Mouse (Mus musculus): ENCODE data around the gene Opcml.
A peak's percentile ranks its signal among the peaks of the same experiment; 100 is the strongest.

Gene Opcml

DNA sequence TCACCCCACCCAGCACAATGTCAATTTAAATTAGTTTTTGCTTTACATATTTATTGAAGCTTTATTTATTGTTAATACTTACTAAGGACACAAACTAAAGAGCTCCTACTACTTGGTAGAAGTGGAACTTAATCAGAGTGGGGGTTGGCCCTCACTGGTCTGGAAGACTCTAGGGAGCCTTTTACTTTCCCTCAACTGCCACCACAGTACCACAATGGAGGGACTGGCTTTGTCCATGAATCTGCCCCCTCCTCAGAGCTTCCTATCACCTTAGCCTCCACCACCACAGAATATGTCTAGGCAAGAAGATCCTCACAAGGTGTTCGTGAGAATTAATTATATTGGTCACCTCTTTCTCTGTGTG, 465.3 kb downstream of the Opcml start:
- DNase-seq = no peak

GRCm38 (mm10) chr9:28261078-28261753, 470.6 kb downstream of the Opcml start:
- DNase-seq = peak; percentile 71

- no peak for DNase-seq
These were observed 471.4 kb downstream of the Opcml start for GRCm38 (mm10) chr9:28262021-28262420.

- no peak for DNase-seq
These were observed 472.3 kb downstream of the Opcml start for GRCm38 (mm10) chr9:28262896-28263295.

DNA sequence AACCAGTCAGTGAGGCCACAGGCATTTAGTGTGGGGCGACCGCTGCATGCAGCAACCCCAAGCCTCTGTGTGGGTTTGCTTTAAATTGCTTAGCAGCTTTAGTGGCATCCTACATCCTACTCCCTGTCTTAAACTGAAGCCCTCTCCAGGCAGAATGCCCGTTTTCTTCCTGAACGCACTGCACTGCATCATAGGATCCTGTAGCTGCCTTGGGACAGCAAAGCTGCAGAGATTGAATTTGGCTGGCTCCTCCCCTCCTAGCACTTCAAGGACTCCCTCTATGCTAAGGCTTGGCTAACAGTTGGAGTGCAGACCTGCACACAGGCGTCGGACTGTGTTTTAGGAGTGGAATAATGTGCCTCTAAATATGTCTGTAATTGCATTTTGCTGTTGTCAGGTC, 474.2 kb downstream of the Opcml start:
- DNase-seq = no peak

- no peak for DNase-seq
These were observed 483.2 kb downstream of the Opcml start for GRCm38 (mm10) chr9:28273816-28274215.

GRCm38 (mm10) chr9:28278555-28278954, 488.0 kb downstream of the Opcml start:
- no peak for DNase-seq

- DNase-seq = no peak
These were observed 490.4 kb downstream of the Opcml start for GRCm38 (mm10) chr9:28281025-28281424.

- DNase-seq = no peak
These were observed 491.0 kb downstream of the Opcml start for GRCm38 (mm10) chr9:28281571-28281970.

- no peak for DNase-seq
These were observed 494.4 kb downstream of the Opcml start for GRCm38 (mm10) chr9:28285016-28285415.

GRCm38 (mm10) chr9:28286384-28286783, 495.8 kb downstream of the Opcml start:
- DNase-seq = no peak

- DNase-seq = no peak
These were observed 496.9 kb downstream of the Opcml start for GRCm38 (mm10) chr9:28287485-28287884.

- DNase-seq = peak; percentile 76
These were observed 499.2 kb downstream of the Opcml start for GRCm38 (mm10) chr9:28289696-28290330.

DNA sequence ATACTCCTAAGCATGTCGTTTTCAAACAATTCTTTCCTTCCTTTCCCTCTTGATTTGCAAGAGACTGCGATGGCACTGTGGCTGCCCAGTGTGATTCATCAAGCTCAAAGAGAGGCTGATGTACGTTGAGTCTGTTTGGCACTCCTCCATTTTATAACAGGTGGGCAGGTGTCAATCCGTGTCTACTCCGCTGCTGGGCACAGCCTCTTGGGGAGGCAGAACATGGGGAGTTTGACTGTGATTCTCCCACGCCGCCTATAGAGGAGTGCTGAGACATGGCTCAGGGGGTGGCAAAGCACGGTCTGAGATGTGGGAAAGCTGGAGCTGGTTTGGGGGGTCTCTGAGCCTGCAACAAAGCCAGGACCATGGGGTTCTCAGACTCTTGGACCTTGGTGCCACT, 513.1 kb downstream of the Opcml start:
- DNase-seq = no peak

DNA sequence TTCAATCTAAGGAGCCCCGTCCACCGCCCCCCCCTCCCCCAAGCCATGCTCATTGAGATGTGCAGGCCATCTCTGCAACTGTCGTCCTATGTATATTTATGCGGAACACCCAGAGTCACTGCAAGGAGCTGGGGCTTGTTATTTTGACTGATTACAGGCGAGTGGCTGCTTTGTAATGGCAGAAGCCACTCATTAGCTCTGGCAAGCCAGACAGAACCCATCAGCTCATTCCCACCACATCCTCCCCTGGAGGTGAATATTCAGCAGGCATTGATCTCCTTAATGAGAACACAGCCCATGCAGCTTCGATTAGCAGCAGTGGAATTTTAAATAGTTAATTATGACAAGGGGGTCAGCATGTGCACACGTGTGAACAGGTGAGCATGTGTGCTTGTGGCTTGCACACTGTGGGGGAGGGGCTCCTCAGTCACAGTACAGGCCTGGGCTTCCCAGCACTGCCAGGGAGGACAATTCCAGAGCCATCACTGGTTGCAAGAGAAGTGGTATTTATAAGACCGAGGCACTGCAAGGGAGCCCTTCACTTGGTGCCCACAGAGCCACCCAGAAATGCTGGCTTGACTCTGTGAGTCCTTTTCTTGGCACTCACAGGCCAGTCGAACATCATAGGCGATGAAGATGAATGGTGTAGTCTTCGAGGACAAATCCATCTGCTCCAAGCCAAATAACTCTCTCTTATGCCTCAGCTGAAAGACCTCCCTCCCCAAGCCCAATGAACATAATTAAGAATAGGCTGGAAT, 516.0 kb downstream of the Opcml start:
- no peak for DNase-seq

DNA sequence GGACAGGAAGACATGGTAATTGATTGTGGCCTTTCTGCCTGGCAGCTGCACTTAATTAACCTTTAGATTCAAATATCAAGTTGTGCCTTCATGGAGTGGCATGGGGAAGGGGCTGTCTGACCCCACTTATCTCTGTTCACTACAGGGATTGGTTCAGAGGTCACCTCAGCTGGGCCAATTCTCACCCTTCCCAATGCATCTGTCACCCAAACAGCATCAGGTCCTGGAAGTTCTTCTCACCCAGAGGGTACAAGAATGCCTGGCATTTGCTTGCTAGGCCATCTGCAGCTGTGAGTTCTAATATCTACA, 516.5 kb downstream of the Opcml start:
- DNase-seq = no peak

GRCm38 (mm10) chr9:28307481-28308050, 517.0 kb downstream of the Opcml start:
- DNase-seq = peak; percentile 9

- no peak for DNase-seq
These were observed 527.3 kb downstream of the Opcml start for GRCm38 (mm10) chr9:28317881-28318280.

DNA sequence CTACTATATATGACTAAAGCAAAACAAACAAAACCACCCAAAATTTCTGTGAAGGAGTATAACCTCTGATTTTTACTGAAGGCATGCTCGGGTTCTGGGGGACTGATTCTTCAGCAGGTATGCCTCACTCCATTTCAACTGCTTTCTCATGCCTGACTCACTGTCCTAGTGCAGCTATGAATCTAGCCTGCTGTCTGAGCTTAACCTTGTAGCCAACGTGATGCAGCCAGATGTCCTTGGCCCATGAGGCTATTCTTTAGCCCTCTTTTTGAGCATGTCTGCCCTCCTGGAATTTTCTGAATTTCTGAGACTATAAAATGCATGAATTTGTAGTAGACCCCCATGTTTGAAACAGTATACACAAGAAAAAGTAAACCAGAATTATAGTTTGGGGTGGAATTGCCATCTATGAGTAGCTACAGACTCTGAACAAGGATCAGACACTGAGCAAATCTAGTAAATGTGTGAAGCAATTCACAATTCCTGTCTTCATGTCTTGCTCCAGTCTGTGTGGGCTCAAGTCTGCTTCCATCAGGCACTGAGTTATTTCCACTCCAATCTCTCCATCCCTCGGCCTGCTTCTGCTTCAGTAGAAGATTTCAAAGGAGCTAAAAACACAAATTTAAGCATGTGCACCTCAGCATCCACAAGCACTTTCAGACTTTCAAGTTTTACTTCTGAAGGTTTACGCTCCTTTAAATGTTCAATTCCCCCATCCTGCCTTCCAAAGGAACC, 528.6 kb downstream of the Opcml start:
- no peak for DNase-seq

DNA sequence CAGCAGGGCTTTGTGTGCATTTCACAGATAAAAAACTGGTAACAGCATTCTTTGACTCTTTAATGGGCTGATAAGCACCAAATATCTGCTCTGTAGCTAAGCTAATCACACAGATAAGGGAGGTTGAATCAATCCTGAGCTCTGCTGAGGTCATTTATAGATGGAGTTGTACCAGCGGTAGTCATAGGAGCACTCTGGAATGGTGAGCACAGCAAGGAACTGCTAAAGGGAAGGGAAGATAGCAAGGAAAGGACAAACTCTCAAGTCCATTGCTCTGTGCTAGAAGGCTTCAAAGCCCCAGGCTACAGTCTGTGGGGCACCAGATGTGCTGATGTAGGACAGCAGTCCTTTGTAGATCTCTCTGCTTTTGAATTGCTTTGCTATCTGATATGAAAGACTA, 529.2 kb downstream of the Opcml start:
- no peak for DNase-seq

DNA sequence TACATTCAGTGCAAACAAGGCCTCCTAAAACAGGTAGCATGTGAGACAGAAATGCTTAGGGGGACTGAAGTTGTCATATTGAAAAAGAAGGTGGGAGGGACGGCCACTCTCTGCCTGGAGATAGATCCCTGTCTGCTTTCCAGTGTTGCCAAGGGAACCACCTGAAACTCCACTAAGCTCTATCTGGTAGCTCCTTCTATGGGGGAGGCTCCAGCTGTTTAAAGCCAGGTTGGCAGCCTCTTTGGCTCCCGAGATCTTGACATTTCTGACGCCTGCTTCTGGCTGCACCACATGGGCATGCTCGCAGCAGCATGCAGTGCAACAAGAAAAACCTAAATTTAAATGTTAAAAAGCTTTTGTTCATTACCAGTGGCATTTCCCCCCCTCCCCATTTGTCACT, 537.4 kb downstream of the Opcml start:
- DNase-seq = no peak

DNA sequence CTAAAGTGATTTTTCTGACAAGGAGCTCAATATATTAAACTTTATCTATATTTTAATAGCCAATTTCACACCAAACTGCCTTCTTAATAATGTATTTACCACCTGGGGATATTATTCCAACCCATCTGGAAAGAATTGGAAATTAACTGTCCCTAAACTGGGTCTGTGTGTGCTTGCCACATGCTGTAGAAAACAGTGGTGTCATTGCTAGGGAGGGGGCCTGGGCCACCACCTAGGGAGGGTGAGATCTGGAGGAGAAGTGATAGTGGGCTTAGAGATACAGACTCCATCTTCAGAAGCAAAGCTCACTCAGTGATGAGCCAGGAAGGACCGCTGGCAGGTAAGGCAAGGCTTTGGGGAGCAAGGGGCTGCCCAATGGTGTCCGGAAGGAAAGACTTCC, 537.9 kb downstream of the Opcml start:
- no peak for DNase-seq

GRCm38 (mm10) chr9:28329477-28329876, 538.9 kb downstream of the Opcml start:
- no peak for DNase-seq

All from cerebellum, adult 11-12 months (tissue).